Mouse (Mus musculus) right cerebral cortex, postnatal 10 days (tissue): ENCODE data around the gene Grm2.
A peak's percentile ranks its signal among the peaks of the same experiment; 100 is the strongest.

Experiments used
- DNase-seq, 2 experiments: peaks; one replicate each; pipeline ENCODE4 v3.0.0; 2021; ENCODE audit warnings: low spot score in 2 of 2

Grm2 gene

DNA sequence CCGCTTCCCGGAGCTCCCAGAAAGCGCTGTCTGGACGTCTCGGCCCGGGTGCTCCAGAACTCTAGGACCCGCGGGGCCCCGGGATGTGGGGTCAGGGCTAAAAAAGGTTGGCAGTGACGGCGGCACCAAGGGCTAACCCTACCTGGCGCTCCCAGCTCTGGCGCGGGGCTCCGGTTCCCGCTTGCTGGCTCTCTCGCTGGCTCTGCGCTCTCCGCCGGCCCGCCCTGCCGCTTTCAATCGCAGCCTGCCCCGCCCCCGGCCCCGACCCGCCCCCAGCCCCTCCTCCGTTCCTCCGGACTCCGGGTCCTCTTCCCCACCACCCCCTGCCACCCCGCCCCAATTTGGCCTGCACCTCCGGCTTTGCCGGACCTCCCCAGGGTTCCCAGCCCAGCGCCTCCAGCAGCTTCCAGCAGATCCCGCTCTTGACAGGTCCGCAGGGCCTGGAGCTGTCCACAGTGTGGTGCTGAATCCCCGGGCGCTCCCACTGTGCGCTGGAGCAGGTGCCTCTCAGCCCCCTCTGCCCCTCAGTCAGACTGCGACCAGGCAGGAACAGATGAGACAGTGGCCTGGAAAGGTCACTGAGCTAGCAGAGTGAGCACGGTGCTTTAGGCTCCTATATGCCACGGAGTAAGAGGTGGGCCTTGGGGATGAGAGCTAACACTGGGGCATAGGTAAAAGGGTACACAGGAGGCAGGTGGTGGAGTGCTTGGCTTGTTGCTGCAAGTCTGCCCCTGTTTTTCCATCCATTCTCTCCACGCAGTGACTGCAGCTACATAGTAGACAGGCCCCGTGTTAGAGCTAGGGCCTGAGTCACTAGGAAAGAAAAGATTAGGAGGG is at the start of gene Grm2:
TSS of gene Grm2 (minus strand) at position 199 of the 837 bp plus-strand sequence.
- peak in 1 of 2 experiments; percentile 64 for DNase-seq

DNA sequence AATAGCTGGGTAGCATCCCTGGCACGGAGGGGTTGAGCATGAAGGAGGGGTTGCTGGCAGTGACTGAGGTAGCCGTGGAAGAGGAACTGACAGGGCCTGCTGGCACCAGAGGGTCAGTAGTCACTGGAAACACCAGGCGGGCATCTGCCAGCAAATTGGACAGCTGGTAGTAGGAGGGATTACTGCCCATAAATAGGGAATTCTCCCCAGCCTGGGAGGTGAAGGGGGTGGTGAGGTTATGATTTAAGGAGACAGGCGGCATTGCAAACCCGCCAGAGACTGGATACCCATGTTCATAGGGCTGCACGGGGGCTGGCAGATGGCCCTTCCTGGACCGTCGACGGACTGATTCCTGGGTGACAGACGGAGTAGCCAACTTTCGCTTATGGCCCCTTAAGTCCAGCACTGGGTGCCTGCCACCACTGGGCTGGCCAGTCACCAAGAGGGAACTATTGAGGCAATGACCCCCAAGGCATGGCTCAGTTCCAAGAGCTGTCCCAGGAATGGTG is 37.1 kb upstream of the Grm2 start:
- DNase-seq, result peak; percentile 55 to 57

DNA sequence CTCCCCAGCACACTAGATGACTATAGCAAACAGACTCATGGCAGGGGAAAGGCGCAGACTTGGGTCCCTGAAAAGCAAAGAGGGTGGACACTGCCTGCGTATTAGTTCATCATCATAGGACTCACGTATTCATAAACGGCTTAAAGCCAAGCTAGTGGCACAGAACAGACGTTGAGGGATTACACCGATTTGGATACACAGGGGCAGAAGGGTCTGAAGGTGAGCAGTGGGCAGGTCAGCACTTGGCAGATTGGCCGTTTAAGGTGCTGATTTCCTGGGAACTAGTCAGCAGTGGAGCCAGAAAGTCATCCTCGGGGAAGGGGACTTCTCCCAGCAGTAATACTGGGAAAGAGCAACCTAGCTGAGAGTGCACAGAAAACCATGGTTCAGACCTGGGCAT is 33.0 kb upstream of the Grm2 start:
- DNase-seq, result no peak

DNA sequence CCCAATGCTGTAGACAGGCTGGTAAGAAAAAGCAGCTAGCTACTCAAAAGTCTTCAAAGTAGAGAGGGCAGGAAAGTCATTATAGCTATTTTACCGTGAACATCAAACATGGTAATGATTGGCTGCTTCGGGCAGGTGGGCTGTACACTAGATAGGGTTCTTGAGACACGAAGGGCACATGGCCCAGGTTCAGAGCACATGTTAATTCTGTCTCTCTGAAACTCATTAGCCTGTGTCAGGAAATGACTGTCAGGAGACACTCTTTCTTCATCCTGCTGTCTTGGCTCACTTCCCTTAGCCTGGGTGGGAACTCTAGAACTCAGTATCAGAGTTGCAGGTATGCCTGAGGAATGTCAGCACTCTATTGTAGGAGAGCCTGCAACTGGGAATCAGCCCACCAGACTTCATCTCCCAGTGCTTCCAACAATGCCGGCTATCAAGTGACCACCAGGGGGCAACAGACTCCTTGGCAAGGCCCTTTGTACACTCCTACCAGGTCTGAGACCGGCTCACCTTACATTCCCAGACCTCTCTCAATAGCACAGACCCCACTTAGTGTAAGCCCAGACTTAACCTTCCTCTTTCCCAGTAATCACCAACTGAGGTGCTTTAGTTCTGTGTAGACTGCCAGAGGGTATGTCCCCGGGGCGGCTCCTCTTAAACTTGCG is 31.2 kb upstream of the Grm2 start:
- peak; percentile 71 to 77 for DNase-seq

DNA sequence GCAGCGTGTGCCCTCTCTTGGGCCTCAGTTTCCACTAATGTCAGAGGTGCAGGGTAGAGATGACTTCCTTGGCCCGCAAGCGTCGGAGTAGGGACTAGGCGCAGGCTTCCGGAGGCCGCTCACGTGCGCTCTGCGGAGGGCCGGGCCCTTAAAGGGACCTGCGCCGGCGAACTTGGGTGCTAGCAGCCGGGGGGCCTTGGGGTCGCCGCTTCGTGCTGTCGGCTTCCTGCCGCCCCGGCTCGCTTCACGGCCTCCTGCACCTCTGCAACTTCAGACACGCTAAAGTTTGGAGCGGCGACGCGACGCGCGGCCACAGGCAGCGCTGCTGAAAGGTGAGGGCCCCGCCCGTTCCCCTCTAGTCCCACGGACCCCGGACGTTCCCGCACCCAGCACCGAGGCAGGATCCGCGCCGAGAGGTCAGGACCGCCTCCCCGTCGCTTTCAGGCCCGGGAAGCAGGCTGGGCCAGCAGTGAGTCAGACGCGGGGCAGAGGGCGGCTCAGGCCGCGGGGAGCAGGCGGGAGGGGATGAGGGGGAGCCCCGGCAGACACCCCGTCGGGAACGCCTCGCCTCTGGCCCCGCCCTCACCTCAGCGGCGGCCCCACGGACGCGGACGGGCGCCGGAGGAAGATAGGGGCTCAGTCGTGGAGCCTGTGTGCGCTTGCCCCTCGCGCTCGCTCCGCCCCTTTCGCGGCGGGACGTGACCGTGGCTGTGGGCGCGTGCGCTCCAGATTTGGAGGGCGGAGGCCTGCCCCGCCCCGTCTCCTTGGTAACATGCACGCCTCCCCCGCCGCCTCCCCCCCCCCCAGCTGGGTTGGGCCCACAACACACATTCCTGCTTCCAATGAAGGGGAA is 29.6 kb upstream of the Grm2 start, which contains the start of gene Tex264:
TSS of gene Tex264 (minus strand) at position 679 of the 853 bp plus-strand sequence.
- peak; percentile 92 for DNase-seq

DNA sequence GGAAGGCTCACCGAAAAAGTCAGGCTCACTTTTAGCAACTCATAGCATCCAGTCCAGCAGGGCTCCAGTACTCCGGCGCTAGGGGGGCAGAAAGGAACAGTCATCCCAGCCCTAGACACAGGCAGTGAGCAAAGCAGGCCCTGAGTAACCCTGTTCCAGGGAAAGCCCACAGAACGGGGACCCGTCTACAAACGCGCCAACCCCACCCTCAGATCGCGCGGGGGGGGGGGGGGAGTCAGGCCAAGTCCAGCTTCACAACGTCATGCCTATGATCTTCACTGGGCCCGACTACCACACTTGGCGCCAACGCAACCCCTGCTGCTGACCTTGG is 29.0 kb upstream of the Grm2 start:
- no peak for DNase-seq

DNA sequence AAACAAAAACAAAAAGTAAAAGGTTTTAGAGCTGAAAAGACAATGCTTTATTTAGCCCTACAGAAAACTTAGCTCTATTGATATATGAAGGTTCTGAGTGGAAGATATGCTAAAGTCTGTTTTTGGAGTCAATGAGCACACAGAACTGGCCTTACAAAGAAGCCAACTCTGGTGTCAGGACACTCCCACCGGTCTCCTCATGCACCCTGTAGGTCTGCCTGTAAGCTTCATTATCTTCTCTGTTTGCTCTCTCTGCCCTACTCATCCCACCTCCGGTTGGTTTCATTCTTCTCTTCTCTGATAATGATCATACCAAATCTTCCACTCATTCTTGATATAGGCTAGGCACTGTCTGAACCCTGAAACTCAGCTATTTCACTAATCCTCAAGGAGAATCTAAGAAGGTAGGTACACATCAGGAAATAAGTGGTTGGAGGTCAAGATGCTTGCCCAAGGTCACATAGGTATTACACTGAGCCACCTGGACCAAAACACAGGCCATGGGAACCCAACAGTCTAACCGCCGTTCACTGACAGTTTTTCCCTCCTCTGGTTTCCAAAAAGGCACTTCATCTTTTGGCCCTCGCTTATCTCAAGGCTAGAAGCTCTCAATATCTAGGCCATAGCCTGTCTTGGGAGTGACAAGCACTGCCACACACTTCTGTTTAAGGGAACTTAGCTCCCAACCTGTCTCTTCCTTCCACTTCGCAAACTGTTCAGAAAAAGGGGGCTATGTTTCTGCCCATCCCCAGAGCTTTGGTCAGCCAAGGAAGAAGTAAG is 28.4 kb upstream of the Grm2 start:
- no peak for DNase-seq

DNA sequence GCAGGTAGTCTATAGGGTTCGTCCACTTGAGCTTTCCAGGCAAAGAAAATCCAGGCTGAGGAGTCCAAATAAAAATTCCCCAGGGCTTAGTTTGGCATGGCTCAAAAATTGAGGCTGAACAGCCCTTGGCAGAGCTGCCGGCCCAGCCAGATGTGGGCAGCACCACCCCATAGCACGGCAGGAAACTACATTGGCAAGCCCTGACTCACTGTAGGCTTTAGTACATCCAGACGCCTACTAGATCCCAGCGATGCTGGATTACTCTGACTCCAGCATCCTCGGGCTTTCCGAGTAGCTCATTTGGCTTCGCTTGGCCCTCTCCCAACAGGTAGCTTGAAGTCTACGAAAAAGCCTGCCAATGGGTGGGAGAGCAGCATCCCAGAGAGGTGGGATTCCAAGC is 25.1 kb upstream of the Grm2 start:
- DNase-seq, result peak; percentile 18 to 29

DNA sequence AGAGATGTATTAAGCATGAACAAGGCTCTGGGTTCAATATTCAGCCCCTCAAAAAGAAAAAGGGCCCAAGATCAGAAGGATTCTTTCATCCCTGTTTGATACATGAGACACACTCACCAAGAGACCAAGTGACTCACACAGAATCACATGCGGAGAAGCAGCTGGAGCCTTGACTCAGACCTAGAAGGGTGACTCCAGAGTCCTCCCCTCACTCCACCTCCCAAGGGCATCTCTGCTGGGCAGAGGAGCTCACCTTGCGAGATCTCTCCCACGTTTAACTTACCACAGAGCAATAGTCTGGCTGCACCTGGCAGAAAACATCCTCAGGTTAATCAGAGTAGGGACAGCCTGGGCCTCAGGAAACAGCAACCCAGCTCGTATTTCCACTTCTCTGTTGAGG is 22.4 kb upstream of the Grm2 start:
- peak in 1 of 2 experiments; percentile 16 for DNase-seq

DNA sequence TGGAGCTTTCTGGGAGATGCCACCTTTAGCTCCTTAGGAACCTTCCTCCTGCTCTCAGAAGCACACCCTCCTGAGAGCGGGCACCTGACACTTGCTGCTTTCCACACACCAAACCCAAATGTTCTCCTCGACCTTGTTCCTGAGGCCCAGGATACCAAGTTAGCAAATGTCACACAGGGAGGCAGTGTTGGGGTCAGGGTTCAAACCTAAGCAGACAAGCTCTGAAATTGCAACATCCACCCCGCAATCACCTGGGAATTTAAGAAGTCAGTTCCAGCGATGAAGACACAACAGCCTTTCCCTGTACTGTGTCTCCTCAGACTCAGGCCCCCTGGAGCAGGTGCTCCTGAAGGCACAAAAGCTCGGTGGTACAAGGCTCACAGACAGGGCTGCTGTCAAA is 21.8 kb upstream of the Grm2 start:
- peak in 1 of 2 experiments; percentile 22 for DNase-seq

DNA sequence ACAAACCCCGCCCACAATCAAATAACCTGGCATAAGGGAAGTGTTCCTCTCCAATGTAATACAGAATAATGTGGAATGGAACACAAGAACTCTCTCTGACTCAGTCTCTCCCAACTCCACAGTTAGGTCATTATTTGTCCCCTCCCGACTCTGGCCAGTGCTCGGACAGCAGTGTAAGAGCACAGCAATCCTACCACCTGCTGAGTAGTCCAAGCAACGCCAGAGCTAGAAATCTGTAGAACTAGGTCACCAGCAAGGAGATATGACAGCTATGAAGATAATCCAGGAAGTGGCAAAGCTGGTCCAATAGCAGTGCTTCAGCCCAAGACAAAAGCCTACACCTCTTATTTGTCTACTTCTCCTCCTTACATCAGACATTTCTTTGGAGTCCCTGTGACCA is 20.7 kb upstream of the Grm2 start:
- no peak for DNase-seq

DNA sequence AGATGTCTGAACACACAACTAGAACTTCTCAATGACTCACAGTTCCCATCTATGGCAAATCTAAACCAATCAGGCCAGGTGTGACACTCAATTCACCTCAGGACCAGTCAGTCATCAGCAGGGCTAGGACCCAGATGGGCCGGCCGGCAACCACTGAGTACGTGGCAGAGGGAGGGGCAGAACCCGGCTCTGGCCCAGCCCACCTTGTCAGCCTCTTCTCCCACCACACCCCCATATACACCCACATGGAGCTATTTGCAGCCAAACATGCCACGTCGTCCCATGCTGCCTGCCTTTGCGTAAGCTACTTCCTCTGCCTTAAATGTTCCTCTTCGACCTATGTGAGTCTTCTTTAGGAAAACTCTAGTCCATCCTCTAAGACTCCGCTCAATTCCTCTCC is 20.1 kb upstream of the Grm2 start:
- DNase-seq, result no peak

DNA sequence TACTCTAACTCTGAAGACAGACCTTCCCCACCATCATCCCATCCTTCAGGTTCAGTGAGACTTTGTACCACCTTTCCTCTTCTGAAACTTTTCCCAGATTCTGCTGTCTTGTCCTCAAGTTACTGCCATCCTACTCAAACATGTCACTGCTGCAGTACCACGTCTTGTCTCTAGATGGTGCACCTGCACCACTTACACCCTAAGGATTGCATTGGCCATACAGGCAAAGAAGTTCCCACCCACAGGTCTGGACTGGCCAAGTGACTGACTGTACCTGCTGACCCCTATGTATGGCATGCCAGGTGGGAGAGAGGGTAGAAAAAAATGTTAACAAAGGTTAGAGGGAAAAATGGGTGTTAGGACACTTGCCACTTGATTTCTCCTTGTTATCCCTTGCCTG is 19.6 kb upstream of the Grm2 start:
- peak; percentile 88 for DNase-seq

DNA sequence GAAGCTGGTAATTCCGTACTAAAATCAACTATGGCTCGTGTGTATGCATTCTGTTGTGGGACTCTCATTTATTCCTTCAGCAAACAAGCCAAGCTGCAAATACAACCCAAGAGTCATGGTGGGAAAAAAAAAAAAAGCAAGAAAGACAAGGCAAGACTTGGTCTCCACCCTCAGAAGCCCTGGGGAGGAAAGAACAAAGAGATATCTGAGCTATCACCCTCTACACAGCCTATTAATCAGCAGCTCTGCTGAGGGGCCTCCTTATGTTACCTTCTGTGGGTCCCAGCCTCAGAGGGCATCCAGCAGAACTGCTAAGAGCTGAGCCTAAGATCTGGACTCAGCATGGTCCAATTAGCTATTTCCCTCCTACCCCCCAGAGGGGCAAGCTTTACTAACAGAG is 18.0 kb upstream of the Grm2 start:
- no peak for DNase-seq

DNA sequence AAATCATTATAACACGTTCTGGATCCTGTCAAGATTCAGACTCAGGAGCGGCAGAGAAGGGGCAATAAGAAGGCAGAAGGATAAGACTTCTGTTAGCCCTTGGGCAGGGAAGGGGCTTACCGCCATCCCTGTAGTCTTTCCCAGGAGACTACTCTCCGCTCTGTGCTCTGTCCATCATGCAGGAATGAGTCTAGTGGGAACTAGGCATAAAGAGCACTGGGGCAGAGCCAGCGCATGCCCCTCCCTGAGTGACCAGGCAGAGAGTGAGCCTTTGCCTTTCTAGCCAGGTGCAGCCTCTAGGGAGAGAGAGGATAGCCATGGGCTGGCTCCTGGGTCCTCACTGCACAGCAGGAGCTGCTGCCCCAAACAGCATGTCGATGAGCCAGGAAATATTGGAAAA is 9.0 kb upstream of the Grm2 start:
- DNase-seq, result no peak

DNA sequence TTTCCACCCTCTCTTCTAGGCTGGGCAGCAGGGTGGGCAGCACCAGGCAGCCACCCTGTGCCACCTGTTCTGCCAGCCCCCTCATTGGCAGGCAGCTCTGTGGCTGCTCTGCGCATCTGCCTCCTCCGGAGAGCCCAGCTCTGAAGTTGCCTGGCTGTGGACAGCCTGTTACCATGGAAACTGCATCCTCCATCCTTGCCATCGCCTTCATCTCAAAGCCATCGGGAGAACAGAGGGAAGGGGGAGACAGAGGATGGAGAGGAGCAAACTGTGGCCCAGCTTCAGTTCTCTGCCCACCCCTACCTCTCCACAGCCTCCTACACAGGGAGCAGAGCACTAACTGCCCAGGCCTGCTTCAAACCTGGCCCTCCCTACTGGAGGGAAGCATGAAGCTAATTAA is 8.6 kb upstream of the Grm2 start:
- peak; percentile 84 to 92 for DNase-seq

DNA sequence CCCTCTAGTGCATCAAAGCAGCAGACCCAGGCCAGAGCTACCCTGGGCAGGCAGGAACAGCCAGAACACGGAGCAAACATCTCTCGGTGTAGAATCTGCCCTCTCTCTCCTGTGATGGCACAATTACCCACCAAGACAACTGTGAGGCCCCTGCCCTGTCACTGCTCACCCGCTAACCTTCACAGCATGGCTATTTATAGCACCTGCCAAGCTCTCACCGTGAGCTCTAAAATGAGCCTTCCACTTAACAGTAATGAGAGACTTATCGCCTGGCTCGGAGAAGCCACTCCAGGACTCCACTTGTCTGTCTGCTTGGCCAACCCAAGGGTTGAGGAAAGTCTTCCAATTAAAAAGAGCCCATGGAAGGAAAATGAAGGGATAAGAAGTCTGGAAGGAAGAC is 7.3 kb upstream of the Grm2 start:
- no peak for DNase-seq

DNA sequence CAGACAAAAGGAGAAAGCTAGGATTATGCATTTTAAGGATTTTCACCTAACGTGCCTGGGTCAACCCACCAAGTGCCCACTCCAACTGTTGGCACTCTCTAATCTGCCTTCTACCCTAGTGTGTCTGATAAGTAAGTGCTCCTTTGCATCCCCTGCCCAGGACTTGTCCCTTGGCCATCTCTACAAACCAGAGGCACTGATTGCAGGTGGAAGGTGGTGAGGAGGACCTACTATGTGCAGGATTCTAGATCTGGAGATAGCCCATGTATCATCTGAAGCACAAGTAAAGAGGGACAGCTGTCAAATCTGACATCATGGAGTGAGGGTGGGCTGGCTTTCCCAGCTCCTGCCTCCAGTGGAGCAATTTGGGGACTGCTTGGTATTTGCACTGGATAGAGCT is 4.1 kb upstream of the Grm2 start:
- DNase-seq, result no peak

DNA sequence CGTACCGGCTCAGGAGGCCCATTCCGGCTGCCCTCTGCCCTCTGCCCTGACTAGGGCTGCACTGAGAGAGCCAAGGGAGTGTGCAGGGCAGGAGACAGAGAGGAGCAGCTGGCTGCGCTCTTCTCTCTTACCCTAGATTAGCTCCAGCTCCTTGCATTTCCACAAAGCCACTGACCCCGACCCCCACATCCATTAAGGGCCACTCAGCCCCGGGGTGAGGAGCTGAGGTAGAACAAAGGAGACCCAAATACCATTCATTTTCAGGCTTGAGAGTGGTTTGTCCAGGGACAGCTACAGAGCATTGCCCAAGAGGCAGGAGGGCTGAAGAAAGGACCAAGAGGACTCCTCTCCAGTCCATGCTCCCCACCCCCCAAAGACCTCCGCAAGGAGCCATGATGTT is 3.6 kb upstream of the Grm2 start:
- no peak for DNase-seq

DNA sequence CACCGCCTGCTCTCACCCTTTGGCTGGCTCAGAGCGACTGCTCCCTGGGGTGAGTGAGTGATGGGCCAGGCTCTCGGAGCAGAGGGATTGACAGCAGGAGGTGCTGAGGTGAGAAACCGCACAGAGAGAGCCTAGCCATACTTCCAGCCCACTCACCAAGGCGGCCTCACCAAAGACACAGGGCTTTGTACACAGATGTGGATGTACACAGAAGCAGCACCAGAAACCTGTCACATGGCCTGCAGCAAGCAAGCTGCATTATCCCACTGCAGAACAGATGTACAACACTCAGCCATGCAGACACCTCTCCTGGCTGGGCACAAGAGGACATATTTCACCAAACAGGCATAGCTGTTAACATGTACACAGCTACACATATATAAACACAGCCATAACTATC is 1.7 kb upstream of the Grm2 start:
- no peak for DNase-seq

DNA sequence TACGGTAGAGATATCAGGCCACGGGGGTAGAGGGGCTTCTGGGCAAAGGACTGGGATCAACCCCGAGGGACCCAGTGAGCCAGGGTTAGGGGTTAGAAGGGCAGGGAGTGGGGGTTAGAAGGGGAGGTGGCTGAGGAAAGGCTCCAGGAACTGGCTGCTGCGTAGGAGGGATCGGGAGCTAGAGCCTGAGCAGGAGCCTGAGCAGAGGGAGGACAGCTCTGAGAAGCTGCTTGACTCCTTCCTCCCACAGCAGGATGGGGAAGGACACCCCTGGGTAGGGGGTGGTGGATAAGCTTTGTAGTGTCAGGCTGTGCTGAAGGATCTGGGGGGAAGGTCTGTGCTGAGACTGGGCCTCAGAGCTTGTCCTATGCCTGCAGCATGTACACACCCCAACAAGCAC is 938 bp upstream of the Grm2 start:
- no peak for DNase-seq
